Mouse (Mus musculus): ENCODE measurements at regions not wholly inside any gene's neighbourhood (a gene's known extent, or its start where the extent isn't known, plus 50 kb on each side); places are given as distances from the start of the nearest gene placed in this dataset.
"Not testable (repeated sequence)": the region's sequence is repeated elsewhere in the genome, so short reads cannot be mapped to it uniquely, and the experiment has no call there.

DNA sequence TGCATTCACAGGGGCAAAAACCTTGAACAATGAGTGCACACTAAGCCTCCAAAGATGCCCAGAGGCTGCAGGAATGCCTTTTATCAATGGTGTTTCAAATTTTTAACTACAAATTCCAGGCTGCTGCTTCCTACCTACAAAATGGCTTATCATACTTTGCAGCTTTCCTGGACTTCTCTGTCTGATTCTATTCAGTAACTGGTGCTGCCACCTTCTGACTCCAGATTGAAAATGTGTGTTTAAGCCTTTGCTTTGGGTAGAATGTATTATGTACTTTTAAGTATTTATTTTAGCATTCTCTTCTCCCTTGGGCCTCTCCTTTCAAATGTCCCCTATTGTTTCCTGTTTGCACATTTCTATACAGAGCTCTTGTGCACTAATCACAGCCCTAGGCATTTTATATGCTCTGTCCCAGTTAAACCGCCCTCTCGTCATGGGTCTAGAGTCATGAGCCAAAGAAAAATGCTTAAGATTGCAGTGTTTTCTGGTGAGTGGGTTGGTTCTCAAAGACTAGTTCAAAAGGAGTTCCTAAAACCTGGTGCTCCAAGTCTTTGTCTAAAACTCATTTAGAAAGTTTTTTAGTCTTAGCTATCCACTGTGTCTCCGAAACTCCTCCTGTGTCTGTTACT lies 472.3 kb upstream of the Dpp10 start:
- peak; percentile 41 for DNase-seq (ENCODE audit: low spot score)

DNA sequence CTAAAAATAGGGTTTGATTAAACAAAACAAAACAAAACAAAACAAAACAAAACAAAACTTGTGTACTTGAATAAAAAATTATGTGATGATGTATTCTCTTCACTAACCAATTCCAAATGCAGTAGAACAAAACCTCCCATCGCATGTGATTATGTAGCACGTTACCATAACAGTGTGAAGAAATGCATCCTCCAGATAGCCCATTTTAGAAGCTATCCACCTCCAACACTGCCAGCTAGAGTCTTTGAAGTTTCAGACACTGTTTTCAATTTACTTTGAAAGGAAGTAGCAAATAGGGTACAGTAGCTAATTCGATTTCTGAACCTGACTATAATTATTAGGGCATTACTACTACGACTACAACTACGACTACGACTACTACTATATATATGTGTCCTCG lies 465.1 kb upstream of the Dpp10 start:
- no peak for DNase-seq (ENCODE audit: low spot score)

DNA sequence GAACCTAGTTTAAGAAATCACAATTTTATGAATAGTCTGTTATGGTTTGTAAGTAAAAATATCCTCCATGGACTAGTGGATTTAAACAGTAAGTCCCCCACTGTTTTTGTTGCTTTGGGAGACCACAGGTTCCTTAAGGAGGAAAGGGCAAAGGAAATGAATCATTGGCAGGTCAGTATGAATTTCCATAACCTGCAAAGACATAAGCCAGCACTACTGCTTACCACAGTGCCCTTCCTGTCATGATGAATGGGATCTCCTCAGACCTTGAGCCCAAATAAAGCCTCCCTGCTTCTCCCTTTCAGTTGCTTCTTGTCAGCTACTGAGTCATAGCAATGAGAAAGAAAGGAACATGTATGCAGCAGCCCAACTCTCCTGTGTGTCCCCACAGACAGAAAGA lies 443.1 kb upstream of the Dpp10 start:
- DNase-seq (ENCODE audit: low spot score), result no peak

DNA sequence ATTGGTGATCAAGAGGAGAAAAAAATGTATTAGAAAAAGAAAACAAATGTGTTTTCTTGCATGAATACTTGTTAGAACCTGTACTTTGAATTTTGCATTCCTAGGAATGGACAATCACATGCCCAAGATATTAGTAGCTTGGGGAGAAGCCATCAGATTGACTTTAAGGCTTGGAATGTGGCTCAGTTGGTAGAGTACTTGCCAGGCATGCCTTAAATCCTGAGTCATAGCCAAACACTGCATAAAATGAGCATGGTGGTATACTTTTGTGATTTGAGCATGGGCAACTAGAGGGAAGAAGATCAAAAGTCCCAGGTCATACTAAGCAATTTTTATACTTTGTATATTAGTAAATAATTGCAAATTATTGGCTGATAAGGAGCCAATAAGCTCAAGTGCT lies 442.6 kb upstream of the Dpp10 start:
- DNase-seq (ENCODE audit: low spot score), result no peak

DNA sequence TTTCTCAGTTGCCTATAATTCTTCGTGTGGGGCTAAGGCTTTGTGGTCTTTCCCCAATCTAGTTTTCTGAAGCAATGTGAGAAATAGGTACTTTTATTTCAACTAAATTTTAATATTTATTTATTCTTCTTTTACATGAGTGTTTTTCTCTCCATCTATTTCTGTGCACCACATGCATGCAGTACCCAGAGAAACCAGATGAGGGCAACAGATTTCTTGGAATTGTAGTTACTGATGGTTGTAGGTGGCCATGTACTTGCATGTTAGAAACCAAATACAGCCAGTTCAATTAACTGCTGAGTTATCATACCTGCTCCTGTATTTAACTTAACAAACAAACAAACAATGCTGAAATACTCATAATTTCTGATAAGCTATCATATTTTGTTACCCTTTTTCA lies 404.8 kb upstream of the Dpp10 start:
- DNase-seq (ENCODE audit: low spot score), result no peak

DNA sequence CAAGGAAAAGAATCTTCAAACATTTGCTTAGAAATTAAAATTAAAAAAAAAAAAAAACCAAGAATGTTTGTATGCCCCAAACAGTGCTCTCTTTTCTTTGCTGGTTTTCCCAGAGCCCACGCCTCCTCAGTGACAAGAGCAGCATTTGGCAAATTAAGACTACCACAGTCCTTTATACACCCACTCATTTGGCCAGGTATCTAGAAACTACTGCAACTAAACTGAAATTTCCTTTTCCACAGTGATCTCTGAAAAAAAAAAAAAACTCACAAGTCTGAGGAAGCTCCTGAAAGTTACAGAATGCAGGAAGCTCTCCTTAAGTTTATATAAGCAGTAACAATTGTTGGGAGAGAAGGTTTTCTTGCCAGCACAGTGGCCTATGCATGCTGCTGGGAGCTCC lies 394.2 kb upstream of the Dpp10 start:
- DNase-seq (ENCODE audit: low spot score), result no peak

DNA sequence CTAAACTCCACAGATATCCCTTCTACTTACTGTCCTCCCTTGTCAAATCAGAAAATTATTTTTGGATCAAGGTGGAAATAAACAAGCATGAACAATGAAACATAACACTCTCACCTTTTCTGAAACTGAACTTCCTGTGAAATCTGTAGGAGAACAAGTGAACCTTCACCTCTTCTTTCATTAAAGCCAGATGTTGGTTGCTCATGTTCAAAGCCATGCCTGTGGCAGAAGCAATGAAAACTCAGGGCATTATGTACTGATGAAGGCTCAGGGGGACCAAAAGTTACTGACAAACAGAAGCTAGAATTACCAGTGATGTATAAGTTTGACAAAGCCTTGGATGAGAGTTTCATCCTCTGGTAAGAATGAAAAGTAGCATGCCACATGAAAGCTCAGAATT lies 390.5 kb upstream of the Dpp10 start:
- DNase-seq (ENCODE audit: low spot score), result no peak

DNA sequence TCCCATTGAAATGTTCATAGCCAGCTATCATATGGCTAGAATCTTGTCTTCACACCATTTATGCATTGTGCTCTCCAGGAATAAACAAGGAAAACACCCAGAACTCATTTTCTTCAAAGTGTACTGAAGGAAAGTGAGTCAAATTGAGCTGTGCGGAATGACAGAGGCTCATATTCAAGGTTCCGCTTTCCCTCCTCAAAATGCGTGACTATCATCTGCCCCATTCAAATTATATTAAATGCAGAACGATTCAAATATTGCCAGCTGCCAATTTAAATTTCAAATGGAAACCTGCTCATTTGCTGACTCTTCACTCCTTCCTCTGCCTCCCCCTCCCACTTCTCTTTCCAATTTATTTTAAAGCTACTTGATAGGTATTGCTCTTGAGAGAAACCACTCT lies 384.2 kb upstream of the Dpp10 start:
- DNase-seq (ENCODE audit: low spot score), result no peak

DNA sequence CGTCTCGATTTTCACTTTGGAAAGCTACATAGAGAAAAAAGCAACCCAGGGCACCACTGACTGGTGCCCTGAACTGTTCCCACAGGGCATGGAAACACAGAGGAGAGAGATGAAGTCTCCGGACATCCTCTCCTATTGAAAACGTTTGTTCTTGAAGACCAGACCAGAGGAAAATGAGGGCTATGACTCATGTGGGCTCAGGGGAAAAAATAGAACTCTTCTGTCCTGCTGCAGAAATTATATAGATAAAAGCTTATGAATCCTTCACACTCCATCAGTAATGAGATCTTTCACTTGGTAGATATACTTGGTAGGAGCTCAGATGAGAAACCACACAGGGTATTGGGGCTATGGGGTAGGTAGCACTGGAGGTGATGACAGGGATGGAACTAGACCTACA lies 371.4 kb upstream of the Dpp10 start:
- no peak for DNase-seq (ENCODE audit: low spot score)

DNA sequence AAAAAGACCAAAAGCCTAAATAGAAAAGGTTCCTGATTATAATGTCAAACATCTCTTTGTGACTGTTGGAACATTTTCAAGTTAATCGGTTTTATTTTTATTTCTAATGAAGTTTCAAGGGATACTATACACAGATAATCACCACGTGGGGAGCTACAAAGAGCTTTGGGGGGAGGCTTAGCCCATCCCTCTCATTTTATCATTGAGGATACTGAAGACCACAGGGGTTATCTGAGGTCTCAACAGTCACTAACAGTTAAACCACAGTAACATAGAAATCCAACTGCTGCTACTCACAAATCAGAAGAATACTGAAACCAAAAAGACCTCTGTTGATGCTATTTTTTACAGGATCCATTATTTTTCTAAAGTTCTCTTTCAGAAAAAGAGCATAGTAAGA lies 364.9 kb upstream of the Dpp10 start:
- no peak for DNase-seq (ENCODE audit: low spot score)

DNA sequence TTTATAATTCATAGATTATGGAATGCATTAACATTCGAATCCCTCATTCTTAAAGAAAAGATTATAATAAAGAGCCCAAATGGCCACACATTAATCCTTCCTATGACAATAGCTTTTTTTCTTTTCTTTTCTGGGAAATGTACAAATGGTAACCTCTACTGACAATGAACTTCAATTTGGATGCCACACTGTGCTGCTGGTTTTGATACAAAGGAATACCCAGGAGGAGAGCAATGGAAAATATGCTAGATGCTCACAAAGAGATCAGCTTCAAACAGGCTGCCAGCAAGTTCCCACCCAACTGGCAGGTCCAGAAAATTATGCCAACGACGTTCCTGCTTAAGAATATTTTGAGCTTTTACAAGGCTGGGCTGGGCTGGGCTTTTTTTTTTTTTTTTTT lies 364.4 kb upstream of the Dpp10 start:
- DNase-seq (ENCODE audit: low spot score), result no peak

DNA sequence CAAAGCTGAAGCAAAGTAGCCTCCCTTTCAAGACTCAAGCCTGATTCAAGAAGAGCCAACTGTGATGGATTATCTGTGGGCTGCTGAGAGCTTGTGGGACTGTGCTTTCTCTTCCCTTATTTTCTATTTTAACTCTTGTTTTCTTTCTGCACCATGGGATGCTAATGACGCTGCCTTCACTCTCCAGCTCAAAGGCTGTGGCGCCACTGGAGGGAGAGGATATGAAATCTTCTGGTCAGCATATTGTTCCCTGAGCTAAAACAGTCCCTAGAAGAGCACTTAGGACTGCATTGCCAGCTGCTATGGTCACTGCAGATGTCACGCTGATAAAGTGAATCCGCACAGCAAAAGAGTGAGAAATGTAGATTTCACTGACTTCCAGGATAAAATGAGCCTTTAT lies 324.2 kb upstream of the Dpp10 start:
- DNase-seq (ENCODE audit: low spot score), result no peak

DNA sequence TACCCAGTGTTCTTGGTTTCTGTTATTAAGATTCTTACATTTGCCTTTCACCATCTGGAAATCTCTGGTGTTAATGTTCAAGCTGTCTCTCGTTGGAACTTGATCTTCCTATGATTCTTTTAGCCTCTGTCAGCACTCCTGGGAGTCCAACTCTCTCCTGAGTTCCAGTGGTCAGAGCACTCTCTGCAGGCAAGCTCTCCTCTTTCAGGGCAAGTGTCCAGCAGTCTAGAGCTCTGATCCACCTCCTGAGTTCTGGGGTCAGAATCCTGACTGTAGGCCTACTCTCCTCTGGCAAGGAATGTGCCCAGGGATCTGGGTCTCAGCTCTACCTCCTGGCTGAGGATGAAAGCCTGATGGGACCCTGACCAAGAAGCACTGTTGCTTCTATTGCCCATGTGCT lies 303.1 kb upstream of the Dpp10 start:
- not testable (repeated sequence) for DNase-seq (ENCODE audit: low spot score)

DNA sequence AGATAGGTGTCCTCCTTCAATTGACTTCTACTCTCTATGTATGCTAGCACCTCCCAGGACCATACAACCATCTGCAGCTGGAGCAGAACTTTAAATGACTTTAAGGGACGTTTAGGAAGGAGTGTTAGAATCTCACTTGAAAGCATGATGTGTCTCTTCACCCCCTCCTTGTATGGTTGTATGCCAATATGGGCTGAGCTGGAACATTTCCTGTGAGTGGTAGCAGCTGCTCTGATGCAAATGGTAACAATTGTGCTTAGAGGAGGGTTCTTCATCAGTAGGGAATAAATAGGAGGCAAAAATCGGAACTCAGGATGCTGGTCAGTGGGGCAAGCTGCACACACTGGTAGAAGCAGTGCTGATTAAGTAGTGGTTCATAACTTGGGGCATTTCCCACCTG lies 294.1 kb upstream of the Dpp10 start:
- DNase-seq (ENCODE audit: low spot score), result no peak

DNA sequence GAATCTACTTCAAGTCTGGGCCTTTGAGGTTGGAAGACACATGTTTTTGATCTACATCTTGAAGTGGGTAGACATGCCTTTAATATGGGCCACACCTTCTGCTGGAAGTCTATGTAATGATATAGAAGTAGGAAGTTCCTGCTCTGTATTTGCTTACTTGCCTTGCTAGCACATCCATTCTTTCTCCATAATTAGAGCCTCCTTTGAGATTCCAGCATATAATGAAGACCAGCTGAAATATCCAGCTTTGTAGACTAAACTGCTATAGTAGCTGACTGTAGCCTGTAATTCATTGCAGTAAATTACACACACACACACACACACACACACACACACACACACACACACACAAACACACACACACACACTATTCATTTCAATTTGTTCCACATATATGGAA lies 293.3 kb upstream of the Dpp10 start:
- DNase-seq (ENCODE audit: low spot score), result no peak

DNA sequence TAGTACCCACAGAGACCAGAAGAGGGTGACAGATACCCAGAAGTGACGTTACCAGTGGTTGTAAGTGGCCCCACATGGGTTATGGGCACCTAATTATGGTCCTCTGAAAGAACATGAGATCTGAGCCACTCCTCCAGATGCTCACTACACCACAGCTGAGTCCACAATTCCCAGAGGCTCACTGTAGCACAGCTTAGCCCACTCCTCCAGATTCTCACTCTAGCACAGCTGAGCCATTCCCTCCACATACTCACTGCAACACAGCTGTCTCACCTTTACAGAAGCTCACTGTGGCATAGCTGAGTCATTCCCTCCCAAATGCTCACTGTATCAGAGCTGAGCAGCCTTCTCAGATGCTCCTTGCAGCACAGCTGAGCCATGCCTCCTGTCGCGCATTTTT lies 286.9 kb upstream of the Dpp10 start:
- DNase-seq (ENCODE audit: low spot score), result no peak
